Mouse (Mus musculus): Measurements from ENCODE around the gene Stx8. TPM values are rescaled to one million over a fixed set of nuclear protein-coding genes. Genes with fewer than 3 reads are reported as not detected.
A peak's percentile ranks its signal among the peaks of the same experiment; 100 is the strongest.

The Stx8 gene
- polyA plus RNA-seq, 1 experiment from 2014 or later, result 48.9 TPM

DNA sequence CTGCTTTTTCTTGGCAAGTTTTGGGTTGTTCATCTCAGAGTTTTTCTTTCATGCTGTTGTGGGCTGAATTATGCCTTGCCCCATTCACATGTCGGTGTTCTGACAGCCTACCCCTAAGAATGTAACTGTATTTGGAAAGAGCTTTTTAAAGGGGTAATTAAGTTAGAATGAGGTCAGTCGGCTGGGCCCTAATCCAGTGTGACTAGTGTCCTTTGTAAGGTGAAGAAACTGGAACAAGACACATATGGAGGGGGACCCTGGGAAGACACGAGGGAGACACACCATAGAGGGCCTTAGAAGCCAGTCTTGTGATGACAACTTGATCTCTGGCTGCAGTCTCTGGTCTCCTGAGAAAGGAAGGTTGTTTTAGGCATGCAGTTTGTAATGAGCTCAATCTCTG is 63.9 kb downstream of the Stx8 start:
- 28% methylated on average over 3 of the region's 3 CpGs for WGBS
- H3K9ac ChIP-seq (replicated peaks; ENCODE audit: low read length), result no peak overlapping the region
- H3K9me3 ChIP-seq (ENCODE audit: low read length), result no peaks in the 10 kb centered on the region
- H3K4me1 ChIP-seq (ENCODE audit: insufficient read depth, low read length), result peaks cover 18% of the 10 kb centered on the region
- no peak overlapping the region for H3K27ac ChIP-seq (ENCODE audit: low read length)
- ATAC-seq (ENCODE audit: low FRiP score, low TSS enrichment), result no peak
- no peak overlapping the region for H3K4me2 ChIP-seq (replicated peaks; ENCODE audit: low read depth, low read length)
- no peak overlapping the region for H3K4me3 ChIP-seq (ENCODE audit: low read length)
- no peaks in the 10 kb centered on the region for H3K27me3 ChIP-seq (ENCODE audit: insufficient read depth, low read length)
- no peaks in the 10 kb centered on the region for H3K36me3 ChIP-seq (ENCODE audit: insufficient read depth, low read length)

DNA sequence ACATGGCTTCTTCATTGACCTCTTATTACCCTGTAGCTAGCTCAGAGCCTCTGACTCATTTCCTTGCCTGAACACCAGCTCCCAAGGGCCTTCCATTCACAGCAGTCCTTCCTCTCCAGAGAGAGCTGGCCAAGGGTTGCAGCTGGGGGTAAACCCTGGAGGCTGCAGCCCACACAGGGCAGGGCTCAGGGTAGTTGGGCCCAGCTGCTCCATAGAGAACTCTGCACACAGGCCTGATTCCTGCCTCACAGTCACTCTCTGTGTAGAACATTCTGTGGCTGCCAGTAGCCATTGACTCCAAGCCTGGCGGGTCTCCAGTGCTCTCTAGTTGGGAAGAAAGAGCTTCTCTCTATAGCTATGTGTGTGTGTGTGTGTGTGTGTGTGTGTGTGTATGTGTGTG is 64.8 kb downstream of the Stx8 start:
- no peak overlapping the region for H3K4me2 ChIP-seq (replicated peaks; ENCODE audit: low read depth, low read length)
- H3K9ac ChIP-seq (replicated peaks; ENCODE audit: low read length), result no peak overlapping the region
- H3K4me1 ChIP-seq (ENCODE audit: insufficient read depth, low read length), result peaks cover 21% of the 10 kb centered on the region
- peak; percentile 67 for ATAC-seq (ENCODE audit: low FRiP score, low TSS enrichment)
- H3K9me3 ChIP-seq (ENCODE audit: low read length), result no peaks in the 10 kb centered on the region
- no peak overlapping the region for H3K4me3 ChIP-seq (ENCODE audit: low read length)
- H3K27me3 ChIP-seq (ENCODE audit: insufficient read depth, low read length), result no peaks in the 10 kb centered on the region
- H3K36me3 ChIP-seq (ENCODE audit: insufficient read depth, low read length), result no peaks in the 10 kb centered on the region
- no peak overlapping the region for H3K27ac ChIP-seq (ENCODE audit: low read length)
- 94% methylated on average over 1 of the region's 1 CpGs for WGBS

DNA sequence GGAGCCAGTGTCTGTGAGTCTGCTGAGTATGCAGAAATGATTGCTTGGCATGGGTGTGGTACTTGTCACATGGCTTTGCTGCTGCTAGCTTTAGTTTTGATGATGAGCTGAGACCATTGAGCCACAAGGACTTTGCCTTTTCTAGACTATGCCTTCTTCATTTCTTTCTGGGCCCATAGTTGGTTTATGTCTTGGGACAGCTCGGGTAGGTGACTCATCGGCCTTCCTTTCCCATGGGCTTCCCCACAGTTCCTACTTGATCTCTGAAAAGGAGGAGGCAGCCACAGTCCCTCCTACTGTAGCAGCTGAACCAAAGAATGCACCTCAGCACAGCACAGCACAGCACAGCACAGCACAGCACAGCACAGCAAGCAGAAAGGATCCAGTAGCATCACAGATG is 66.5 kb downstream of the Stx8 start:
- H3K4me3 ChIP-seq (ENCODE audit: low read length), result no peak overlapping the region
- peaks cover 33% of the 10 kb centered on the region for H3K4me1 ChIP-seq (ENCODE audit: insufficient read depth, low read length)
- no peak overlapping the region for H3K27ac ChIP-seq (ENCODE audit: low read length)
- no peaks in the 10 kb centered on the region for H3K36me3 ChIP-seq (ENCODE audit: insufficient read depth, low read length)
- no peaks in the 10 kb centered on the region for H3K27me3 ChIP-seq (ENCODE audit: insufficient read depth, low read length)
- no peak overlapping the region for H3K4me2 ChIP-seq (replicated peaks; ENCODE audit: low read depth, low read length)
- no peaks in the 10 kb centered on the region for H3K9me3 ChIP-seq (ENCODE audit: low read length)
- WGBS, result 62% methylated on average over 2 of the region's 2 CpGs
- no peak for ATAC-seq (ENCODE audit: low FRiP score, low TSS enrichment)
- H3K9ac ChIP-seq (replicated peaks; ENCODE audit: low read length), result no peak overlapping the region

DNA sequence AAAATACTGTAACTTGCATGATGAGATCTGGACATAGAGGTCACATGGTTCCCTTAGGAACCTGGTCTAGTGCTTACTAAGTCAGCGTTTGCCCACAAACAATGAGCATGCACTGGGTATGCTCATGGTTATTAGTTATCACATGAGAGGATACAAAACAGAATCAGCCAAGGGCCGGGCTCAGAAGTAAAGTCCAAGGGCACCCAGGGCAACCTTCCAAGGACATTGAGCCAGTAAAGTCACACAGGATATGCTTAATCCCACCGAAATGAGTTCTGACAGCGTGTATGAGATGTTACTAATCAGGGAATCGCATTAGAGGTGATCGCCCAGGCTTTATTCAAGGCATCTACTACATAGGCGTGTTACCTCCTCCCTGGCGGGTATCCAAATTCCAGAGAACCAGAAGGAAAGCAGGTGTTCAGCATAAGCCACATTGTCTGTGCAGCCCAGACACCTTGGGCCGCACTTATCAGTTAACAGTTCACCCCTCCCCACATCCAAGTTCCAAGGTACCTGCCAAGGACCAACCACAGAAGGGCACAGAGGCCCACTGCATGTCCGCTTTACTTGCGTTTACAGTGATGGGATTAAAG is 67.4 kb downstream of the Stx8 start:
- no peak for ATAC-seq (ENCODE audit: low FRiP score, low TSS enrichment)
- no peaks in the 10 kb centered on the region for H3K27me3 ChIP-seq (ENCODE audit: insufficient read depth, low read length)
- no peak overlapping the region for H3K27ac ChIP-seq (ENCODE audit: low read length)
- H3K9me3 ChIP-seq (ENCODE audit: low read length), result no peaks in the 10 kb centered on the region
- no peak overlapping the region for H3K4me3 ChIP-seq (ENCODE audit: low read length)
- no peaks in the 10 kb centered on the region for H3K36me3 ChIP-seq (ENCODE audit: insufficient read depth, low read length)
- WGBS, result 81% methylated on average over 11 of the region's 11 CpGs
- peaks cover 33% of the 10 kb centered on the region for H3K4me1 ChIP-seq (ENCODE audit: insufficient read depth, low read length)
- H3K4me2 ChIP-seq (replicated peaks; ENCODE audit: low read depth, low read length), result no peak overlapping the region
- no peak overlapping the region for H3K9ac ChIP-seq (replicated peaks; ENCODE audit: low read length)

DNA sequence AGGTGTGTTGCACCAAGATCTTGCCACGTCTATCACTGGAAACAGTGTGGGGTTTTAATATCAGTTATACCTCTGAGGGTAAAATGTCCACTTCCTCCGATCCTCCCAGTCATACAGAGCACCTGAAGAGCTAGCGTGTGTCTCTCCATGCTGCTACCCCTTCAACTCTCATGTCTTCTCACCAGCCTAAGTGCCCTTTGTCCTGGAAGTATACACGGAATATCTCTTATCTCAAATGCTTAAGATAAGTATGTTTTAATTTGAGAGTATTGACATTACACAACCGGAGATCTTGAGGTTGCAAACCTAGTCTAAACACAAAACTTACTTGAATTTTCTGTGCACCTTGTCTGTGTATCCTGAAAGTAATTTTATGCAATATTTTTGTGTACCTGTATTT is 68.4 kb downstream of the Stx8 start:
- peaks cover 25% of the 10 kb centered on the region for H3K4me1 ChIP-seq (ENCODE audit: insufficient read depth, low read length)
- no peak overlapping the region for H3K27ac ChIP-seq (ENCODE audit: low read length)
- H3K4me3 ChIP-seq (ENCODE audit: low read length), result no peak overlapping the region
- no peaks in the 10 kb centered on the region for H3K36me3 ChIP-seq (ENCODE audit: insufficient read depth, low read length)
- H3K4me2 ChIP-seq (replicated peaks; ENCODE audit: low read depth, low read length), result no peak overlapping the region
- no peaks in the 10 kb centered on the region for H3K27me3 ChIP-seq (ENCODE audit: insufficient read depth, low read length)
- no peak overlapping the region for H3K9ac ChIP-seq (replicated peaks; ENCODE audit: low read length)
- no peaks in the 10 kb centered on the region for H3K9me3 ChIP-seq (ENCODE audit: low read length)
- ATAC-seq (ENCODE audit: low FRiP score, low TSS enrichment), result no peak
- 88% methylated on average over 5 of the region's 5 CpGs for WGBS

DNA sequence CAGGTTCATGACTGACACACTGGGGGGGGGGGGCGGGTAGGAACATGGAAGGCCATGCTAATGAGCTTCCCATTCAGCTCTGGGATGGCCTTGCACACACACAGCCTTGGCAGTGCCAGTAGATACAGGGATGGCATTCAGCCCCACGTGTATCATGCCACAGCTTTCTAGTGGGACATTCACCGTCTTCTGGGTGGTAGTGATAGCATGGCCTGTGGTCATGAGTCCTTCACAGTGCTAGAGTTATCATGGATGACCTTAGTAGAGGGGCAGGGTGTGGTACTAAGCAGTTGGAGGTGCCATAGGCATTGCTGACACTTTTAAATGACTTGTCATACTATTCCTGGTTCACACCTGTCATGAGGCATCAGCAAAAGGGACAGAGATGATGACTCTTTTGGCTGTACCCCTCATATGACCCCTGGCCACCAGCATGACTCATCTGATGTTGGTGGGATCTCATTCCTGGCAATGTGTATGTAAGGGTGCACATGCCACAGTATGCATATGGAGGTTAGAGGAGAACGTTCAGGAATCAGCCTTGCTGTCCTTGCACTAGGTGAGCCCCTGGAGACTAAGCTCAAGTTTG is 69.4 kb downstream of the Stx8 start:
- no peak overlapping the region for H3K27ac ChIP-seq (ENCODE audit: low read length)
- H3K36me3 ChIP-seq (ENCODE audit: insufficient read depth, low read length), result no peaks in the 10 kb centered on the region
- H3K27me3 ChIP-seq (ENCODE audit: insufficient read depth, low read length), result no peaks in the 10 kb centered on the region
- peaks cover 24% of the 10 kb centered on the region for H3K4me1 ChIP-seq (ENCODE audit: insufficient read depth, low read length)
- H3K9me3 ChIP-seq (ENCODE audit: low read length), result no peaks in the 10 kb centered on the region
- 87% methylated on average over 4 of the region's 4 CpGs for WGBS
- H3K4me2 ChIP-seq (replicated peaks; ENCODE audit: low read depth, low read length), result no peak overlapping the region
- no peak overlapping the region for H3K4me3 ChIP-seq (ENCODE audit: low read length)
- no peak for ATAC-seq (ENCODE audit: low FRiP score, low TSS enrichment)
- no peak overlapping the region for H3K9ac ChIP-seq (replicated peaks; ENCODE audit: low read length)

DNA sequence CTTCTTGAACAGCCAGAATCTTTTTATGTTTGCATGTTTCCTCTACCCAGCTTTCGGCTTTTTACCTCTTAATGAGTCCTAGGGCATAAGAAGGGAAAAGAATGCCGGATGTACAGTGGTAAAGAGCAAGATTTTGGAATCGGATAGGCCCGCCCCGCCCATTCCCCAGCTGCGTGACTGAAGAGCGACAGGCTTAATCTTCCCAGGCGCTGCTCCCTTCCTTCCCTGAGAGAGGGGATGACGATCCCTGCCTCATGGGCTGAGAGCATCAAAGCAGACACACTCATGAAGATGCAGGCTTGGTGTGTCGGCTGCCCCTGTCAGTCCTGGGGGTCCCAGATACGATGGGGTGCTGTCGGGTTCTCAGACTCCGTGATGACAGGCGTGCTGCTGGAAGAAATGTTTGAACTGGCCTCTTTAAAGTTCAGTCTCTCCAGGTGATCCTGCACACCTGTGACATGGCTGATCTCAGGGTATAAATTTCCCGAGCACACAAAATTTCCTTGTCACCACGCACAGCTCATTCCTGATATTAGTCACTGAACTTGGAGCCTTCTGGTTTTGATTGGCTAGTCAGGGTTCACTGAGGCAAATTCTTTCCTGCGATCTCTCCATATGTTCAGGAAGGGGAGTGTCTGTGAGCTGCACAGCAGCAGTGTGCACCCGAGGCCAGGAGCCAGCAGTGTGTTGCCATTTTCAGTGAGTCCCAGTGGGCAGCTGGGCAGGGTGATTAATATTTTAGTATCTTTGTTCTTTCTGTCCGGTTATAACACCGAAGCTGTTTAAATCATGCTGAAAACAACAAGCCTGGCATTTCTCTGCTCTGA is 70.4 kb downstream of the Stx8 start:
- H3K27ac ChIP-seq (ENCODE audit: low read length), result peak overlapping the region; percentile 57; the same call in 1 of the 2 replicates
- H3K4me3 ChIP-seq (ENCODE audit: low read length), result no peak overlapping the region
- ATAC-seq (ENCODE audit: low FRiP score, low TSS enrichment), result no peak; the same call in 1 of the 2 replicates
- H3K9ac ChIP-seq (replicated peaks; ENCODE audit: low read length), result no peak overlapping the region
- WGBS, result 50% methylated on average over 20 of the region's 20 CpGs
- peak overlapping the region; percentile 20; the same call in 1 of the 2 replicates for H3K4me2 ChIP-seq (replicated peaks; ENCODE audit: low read depth, low read length)
- H3K27me3 ChIP-seq (ENCODE audit: insufficient read depth, low read length), result no peaks in the 10 kb centered on the region
- no peaks in the 10 kb centered on the region for H3K9me3 ChIP-seq (ENCODE audit: low read length)
- no peaks in the 10 kb centered on the region for H3K36me3 ChIP-seq (ENCODE audit: insufficient read depth, low read length)
- H3K4me1 ChIP-seq (ENCODE audit: insufficient read depth, low read length), result peaks cover 20% of the 10 kb centered on the region

DNA sequence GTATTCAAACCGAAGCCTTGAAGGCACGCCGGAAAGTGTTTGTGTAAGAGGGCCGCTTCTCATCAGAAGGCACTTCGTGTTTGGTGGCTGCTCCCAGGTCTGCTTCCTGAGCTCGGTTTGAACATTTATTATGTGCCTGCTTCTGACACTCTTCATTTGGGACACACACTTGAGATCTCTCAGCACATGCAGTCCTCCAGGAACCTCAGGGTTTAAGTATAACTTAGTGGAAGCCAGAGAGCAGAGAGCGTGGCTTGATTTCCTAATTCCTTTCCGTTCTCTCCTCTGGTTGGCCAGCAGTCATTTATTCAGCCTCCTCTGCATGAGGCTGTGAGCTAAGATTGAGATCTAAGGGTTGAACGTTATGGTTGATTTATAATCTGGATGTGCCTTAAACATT is 71.1 kb downstream of the Stx8 start:
- no peaks in the 10 kb centered on the region for H3K9me3 ChIP-seq (ENCODE audit: low read length)
- WGBS, result 38% methylated on average over 9 of the region's 9 CpGs
- H3K36me3 ChIP-seq (ENCODE audit: insufficient read depth, low read length), result no peaks in the 10 kb centered on the region
- H3K9ac ChIP-seq (replicated peaks; ENCODE audit: low read length), result no peak overlapping the region
- ATAC-seq (ENCODE audit: low FRiP score, low TSS enrichment), result no peak
- H3K27ac ChIP-seq (ENCODE audit: low read length), result peak overlapping the region; percentile 57; the same call in 1 of the 2 replicates
- peak overlapping the region; percentile 20; the same call in 1 of the 2 replicates for H3K4me2 ChIP-seq (replicated peaks; ENCODE audit: low read depth, low read length)
- H3K4me1 ChIP-seq (ENCODE audit: insufficient read depth, low read length), result peaks cover 20% of the 10 kb centered on the region
- no peaks in the 10 kb centered on the region for H3K27me3 ChIP-seq (ENCODE audit: insufficient read depth, low read length)
- no peak overlapping the region for H3K4me3 ChIP-seq (ENCODE audit: low read length)

DNA sequence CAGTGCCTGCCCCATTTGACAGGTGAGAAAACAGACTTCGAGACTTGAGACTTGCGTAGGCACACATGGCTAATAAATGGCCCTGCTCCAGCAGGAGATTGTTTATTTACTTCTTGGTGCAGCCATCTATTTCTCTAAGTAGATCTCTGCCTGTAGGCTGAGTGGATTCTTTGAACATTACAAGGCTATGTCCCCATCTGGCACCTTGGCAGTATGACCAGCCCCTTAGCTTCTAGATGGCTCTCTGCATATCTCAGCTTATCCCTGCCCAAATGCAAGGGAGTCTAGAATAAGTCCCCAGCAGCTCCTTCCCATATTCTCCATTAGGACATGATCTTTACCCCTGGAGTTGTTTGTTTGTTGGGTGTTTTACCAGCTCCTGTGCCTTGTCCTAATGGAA is 72.1 kb downstream of the Stx8 start:
- no peak for ATAC-seq (ENCODE audit: low FRiP score, low TSS enrichment)
- Histone ChIP-seq H3K4me2 (replicated peaks; ENCODE audit: low read depth, low read length) (no peak overlapping the region), H3K36me3 (ENCODE audit: insufficient read depth, low read length) (no peaks in the 10 kb centered on the region), H3K9me3 (ENCODE audit: low read length) (no peaks in the 10 kb centered on the region), H3K27me3 (ENCODE audit: insufficient read depth, low read length) (no peaks in the 10 kb centered on the region), H3K4me1 (ENCODE audit: insufficient read depth, low read length) (peaks cover 15% of the 10 kb centered on the region), H3K27ac (ENCODE audit: low read length) (no peak overlapping the region), H3K9ac (replicated peaks; ENCODE audit: low read length) (no peak overlapping the region), H3K4me3 (ENCODE audit: low read length) (no peak overlapping the region)
- WGBS, result 54% methylated on average over 2 of the region's 2 CpGs

DNA sequence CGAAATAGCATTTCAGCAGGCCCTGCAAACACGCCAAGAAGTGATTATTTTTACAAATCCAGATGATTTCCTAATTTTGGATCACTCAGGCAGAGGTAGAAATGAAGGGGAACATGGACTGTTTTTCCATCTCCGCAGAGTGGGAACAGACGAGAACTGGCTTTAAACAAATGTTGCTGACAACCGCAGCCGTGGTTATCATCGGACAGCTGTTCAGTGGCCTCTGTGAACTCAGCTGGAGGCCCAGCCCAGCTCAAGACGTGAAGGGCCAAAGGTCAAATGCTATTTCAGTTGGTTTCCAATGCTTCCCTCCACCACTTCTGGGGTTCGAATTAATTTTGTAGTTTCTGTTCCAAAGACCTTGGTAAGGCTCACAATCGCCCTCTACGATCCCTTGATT is 78.2 kb downstream of the Stx8 start:
- H3K4me3 ChIP-seq (ENCODE audit: low read length), result no peak overlapping the region
- no peaks in the 10 kb centered on the region for H3K27me3 ChIP-seq (ENCODE audit: insufficient read depth, low read length)
- no peak overlapping the region for H3K9ac ChIP-seq (replicated peaks; ENCODE audit: low read length)
- H3K36me3 ChIP-seq (ENCODE audit: insufficient read depth, low read length), result no peaks in the 10 kb centered on the region
- H3K4me2 ChIP-seq (replicated peaks; ENCODE audit: low read depth, low read length), result no peak overlapping the region
- ATAC-seq (ENCODE audit: low FRiP score, low TSS enrichment), result no peak
- no peak overlapping the region for H3K27ac ChIP-seq (ENCODE audit: low read length)
- no peaks in the 10 kb centered on the region for H3K9me3 ChIP-seq (ENCODE audit: low read length)
- 34% methylated on average over 11 of the region's 11 CpGs for WGBS
- H3K4me1 ChIP-seq (ENCODE audit: insufficient read depth, low read length), result peaks cover 11% of the 10 kb centered on the region

All from kidney, embryonic 16.5 days (tissue).